Comparison of ENCODE assay signal across 29 mouse cellular contexts in genomic region chr8:94660418-94660817, GRCm38 (mm10). TPM values are rescaled to one million over a fixed set of nuclear protein-coding genes. Genes with fewer than 3 reads are reported as not detected.
DNase-seq lines count a peak whose midpoint lies in the region; ATAC-seq and TF ChIP-seq lines count a peak whose summit lies in the region.
"Had no signal": no experiment of that assay in that cellular context is flagged by ENCODE, and none has a peak within 500 bp of the region (broad histone marks: within the 10 kb centered on the region; RNA-seq: fewer than 3 reads in every experiment).

No protein-coding gene starts in this region.

- H3K4me1 ChIP-seq in kidney, embryonic 16.5 days (ENCODE audit: insufficient read depth, low read length), result no peaks in the 10 kb centered on the region
- H3K4me1 ChIP-seq in intestine, postnatal 0 days (replicated peaks; ENCODE audit: control insufficient read depth, insufficient read depth, low read length), result no peaks in the 10 kb centered on the region
- H3K4me1 ChIP-seq in stomach, embryonic 15.5 days, result no peaks in the 10 kb centered on the region
- H3K4me1 ChIP-seq: embryonic facial prominence, embryonic 13.5 days; forebrain, embryonic 12.5 days; forebrain, embryonic 15.5 days; heart, embryonic 12.5 days; heart, embryonic 15.5 days; hindbrain, embryonic 10.5 days; hindbrain, embryonic 13.5 days had no signal

- H3K4me3 ChIP-seq in kidney, embryonic 16.5 days (ENCODE audit: low read length), result no peak overlapping the region
- H3K4me3 ChIP-seq in intestine, postnatal 0 days (ENCODE audit: low read depth, low read length), result no peak overlapping the region
- H3K4me3 ChIP-seq in stomach, embryonic 15.5 days (replicated peaks), result no peak overlapping the region
- H3K4me3 ChIP-seq: embryonic facial prominence, embryonic 13.5 days; erythroblast, embryonic 14.5 days; forebrain, embryonic 12.5 days; forebrain, embryonic 15.5 days; heart, embryonic 12.5 days; heart, embryonic 15.5 days; hindbrain, embryonic 10.5 days; hindbrain, embryonic 13.5 days had no signal

- no peaks in the 10 kb centered on the region for H3K27me3 ChIP-seq in kidney, embryonic 16.5 days (ENCODE audit: insufficient read depth, low read length)
- no peaks in the 10 kb centered on the region for H3K27me3 ChIP-seq in intestine, postnatal 0 days (replicated peaks; ENCODE audit: control insufficient read depth, insufficient read depth, low read length)
- H3K27me3 ChIP-seq in stomach, embryonic 15.5 days (replicated peaks), result no peaks in the 10 kb centered on the region
- H3K27me3 ChIP-seq: CH12.LX; embryonic facial prominence, embryonic 13.5 days; forebrain, embryonic 12.5 days; forebrain, embryonic 15.5 days; heart, embryonic 12.5 days; heart, embryonic 15.5 days; hindbrain, embryonic 13.5 days; Patski had no signal

- ATAC-seq in kidney, embryonic 16.5 days (ENCODE audit: low FRiP score, low TSS enrichment), result 0 out of 2 replicates have a peak, but pooled peaks have one; percentile 57
- peak; percentile 86 for ATAC-seq in intestine, postnatal 0 days
- ATAC-seq in stomach, embryonic 15.5 days (ENCODE audit: insufficient read depth, low FRiP score, low read depth), result peak; percentile 91
- ATAC-seq: forebrain, embryonic 15.5 days; Patski had no signal

- no peak for TF ChIP-seq CTCF in intestine, postnatal 0 days (IDR thresholded peaks at IDR 0.05; ENCODE audit: low read depth)

- no peak overlapping the region for H3K4me2 ChIP-seq in kidney, embryonic 16.5 days (replicated peaks; ENCODE audit: low read depth, low read length)
- peak overlapping the region; percentile 6; the same call in 1 of the 2 replicates for H3K4me2 ChIP-seq in intestine, postnatal 0 days (replicated peaks; ENCODE audit: low read depth)
- no peak overlapping the region for H3K4me2 ChIP-seq in stomach, embryonic 15.5 days
- H3K4me2 ChIP-seq: embryonic facial prominence, embryonic 13.5 days; forebrain, embryonic 12.5 days; forebrain, embryonic 15.5 days; heart, embryonic 12.5 days; heart, embryonic 15.5 days; hindbrain, embryonic 13.5 days had no signal

- 66% methylated on average over 4 of the region's 4 CpGs for WGBS in kidney, embryonic 16.5 days
- 39% methylated on average over 4 of the region's 4 CpGs for WGBS in intestine, postnatal 0 days
- WGBS in stomach, embryonic 15.5 days, result 78% methylated on average over 4 of the region's 4 CpGs

- H3K9ac ChIP-seq in kidney, embryonic 16.5 days (replicated peaks; ENCODE audit: low read length), result no peak overlapping the region
- H3K9ac ChIP-seq in intestine, postnatal 0 days (ENCODE audit: low read depth, low read length), result no peak overlapping the region
- no peak overlapping the region for H3K9ac ChIP-seq in stomach, embryonic 15.5 days
- H3K9ac ChIP-seq: embryonic facial prominence, embryonic 13.5 days; forebrain, embryonic 12.5 days; forebrain, embryonic 15.5 days; heart, embryonic 12.5 days; heart, embryonic 15.5 days; hindbrain, embryonic 13.5 days had no signal

- H3K36me3 ChIP-seq in kidney, embryonic 16.5 days (ENCODE audit: insufficient read depth, low read length), result peaks cover 14% of the 10 kb centered on the region
- peaks cover 20% of the 10 kb centered on the region; the same call in 1 of the 2 replicates for H3K36me3 ChIP-seq in intestine, postnatal 0 days (ENCODE audit: control insufficient read depth, insufficient read depth)
- no peaks in the 10 kb centered on the region for H3K36me3 ChIP-seq in stomach, embryonic 15.5 days

- H3K27ac ChIP-seq in kidney, embryonic 16.5 days (ENCODE audit: low read length), result no peak overlapping the region
- H3K27ac ChIP-seq in intestine, postnatal 0 days (ENCODE audit: low read depth, low read length), result peak overlapping the region; percentile 29; the same call in 1 of the 2 replicates
- H3K27ac ChIP-seq in stomach, embryonic 15.5 days, result peak overlapping the region; percentile 9; the same call in 1 of the 2 replicates
- H3K27ac ChIP-seq: embryonic facial prominence, embryonic 13.5 days; forebrain, embryonic 12.5 days; forebrain, embryonic 15.5 days; heart, embryonic 15.5 days; hindbrain, embryonic 10.5 days; hindbrain, embryonic 13.5 days had no signal

- DNase-seq in kidney, adult 9 months, result no peak
- no peak for DNase-seq in layer of hippocampus, adult 9-11 months
- no peak for DNase-seq in right cerebral cortex, postnatal 4 days
- no peak for DNase-seq in right cerebral cortex, adult 18-20 months
- DNase-seq: adrenal gland, postnatal 10 days; adrenal gland, postnatal 36 days; B cell, adult 2 months; cerebellum, adult 11 months; cerebellum, adult 2 months; cerebellum, adult 9-11 months; cerebellum, postnatal 25 days; gastrocnemius, postnatal 25 days; heart, adult 18-20 months; heart, postnatal 10 days; heart, postnatal 36 days had no signal

- no peaks in the 10 kb centered on the region for H3K9me3 ChIP-seq in kidney, embryonic 16.5 days (ENCODE audit: low read length)
- H3K9me3 ChIP-seq in intestine, postnatal 0 days (ENCODE audit: control insufficient read depth), result no peaks in the 10 kb centered on the region
- no peaks in the 10 kb centered on the region for H3K9me3 ChIP-seq in stomach, embryonic 15.5 days
- H3K9me3 ChIP-seq: embryonic facial prominence, embryonic 13.5 days; forebrain, embryonic 12.5 days; forebrain, embryonic 15.5 days; G1E; heart, embryonic 12.5 days; heart, embryonic 15.5 days; hindbrain, embryonic 10.5 days; hindbrain, embryonic 13.5 days had no signal

RNA-seq across cellular contexts. Expression of gene Arl2bp, which starts 6.0 kb away (rescaled TPM):
- 133 and 135 TPM in 2 replicates for polyA plus RNA-seq in kidney, embryonic 16.5 days (2015; fragmentation: Nextera tagmentation; extraction: Ambion mirVana)
- 78.3 and 79.0 TPM in 2 replicates for polyA plus RNA-seq in intestine, postnatal 0 days (2015; fragmentation: Nextera tagmentation; extraction: Ambion mirVana)
- 129 and 137 TPM in 2 replicates for polyA plus RNA-seq in stomach, embryonic 15.5 days (2015; fragmentation: Nextera tagmentation; extraction: Ambion mirVana)

RNA-seq across cellular contexts. Expression of gene Pllp, which starts 35.7 kb away (rescaled TPM):
- 19.6 and 20.8 TPM in 2 replicates for polyA plus RNA-seq in kidney, embryonic 16.5 days (2015; fragmentation: Nextera tagmentation; extraction: Ambion mirVana)
- polyA plus RNA-seq in intestine, postnatal 0 days (2015; fragmentation: Nextera tagmentation; extraction: Ambion mirVana), result 25.3 and 26.3 TPM in 2 replicates
- 71.7 and 79.4 TPM in 2 replicates for polyA plus RNA-seq in stomach, embryonic 15.5 days (2015; fragmentation: Nextera tagmentation; extraction: Ambion mirVana)
- polyA plus RNA-seq: erythroblast, embryonic 14.5 days; G1E; heart, embryonic 12.5 days had no signal

RNA-seq across cellular contexts. Expression of gene Fam192a, which starts 58.6 kb away (rescaled TPM):
- polyA plus RNA-seq in kidney, embryonic 16.5 days (2015; fragmentation: Nextera tagmentation; extraction: Ambion mirVana), result 63.2 and 69.2 TPM in 2 replicates
- 44.5 and 57.0 TPM in 2 replicates for polyA plus RNA-seq in intestine, postnatal 0 days (2015; fragmentation: Nextera tagmentation; extraction: Ambion mirVana)
- 55.6 and 61.6 TPM in 2 replicates for polyA plus RNA-seq in stomach, embryonic 15.5 days (2015; fragmentation: Nextera tagmentation; extraction: Ambion mirVana)

RNA-seq across cellular contexts. Expression of gene Rspry1, which starts 58.7 kb away (rescaled TPM):
- 39.1 and 41.4 TPM in 2 replicates for polyA plus RNA-seq in kidney, embryonic 16.5 days (2015; fragmentation: Nextera tagmentation; extraction: Ambion mirVana)
- polyA plus RNA-seq in intestine, postnatal 0 days (2015; fragmentation: Nextera tagmentation; extraction: Ambion mirVana), result 17.5 and 19.1 TPM in 2 replicates
- 33.0 and 34.9 TPM in 2 replicates for polyA plus RNA-seq in stomach, embryonic 15.5 days (2015; fragmentation: Nextera tagmentation; extraction: Ambion mirVana)
